Mouse (Mus musculus) Muller cell, postnatal 12 days (primary cell): ENCODE results near the gene Poglut1.

Experiments used
- DNase-seq: peaks from one replicate; pipeline ENCODE4 v3.0.0-alpha.2; 2015; ENCODE audit errors: inconsistent ontology term

Poglut1 gene

DNA sequence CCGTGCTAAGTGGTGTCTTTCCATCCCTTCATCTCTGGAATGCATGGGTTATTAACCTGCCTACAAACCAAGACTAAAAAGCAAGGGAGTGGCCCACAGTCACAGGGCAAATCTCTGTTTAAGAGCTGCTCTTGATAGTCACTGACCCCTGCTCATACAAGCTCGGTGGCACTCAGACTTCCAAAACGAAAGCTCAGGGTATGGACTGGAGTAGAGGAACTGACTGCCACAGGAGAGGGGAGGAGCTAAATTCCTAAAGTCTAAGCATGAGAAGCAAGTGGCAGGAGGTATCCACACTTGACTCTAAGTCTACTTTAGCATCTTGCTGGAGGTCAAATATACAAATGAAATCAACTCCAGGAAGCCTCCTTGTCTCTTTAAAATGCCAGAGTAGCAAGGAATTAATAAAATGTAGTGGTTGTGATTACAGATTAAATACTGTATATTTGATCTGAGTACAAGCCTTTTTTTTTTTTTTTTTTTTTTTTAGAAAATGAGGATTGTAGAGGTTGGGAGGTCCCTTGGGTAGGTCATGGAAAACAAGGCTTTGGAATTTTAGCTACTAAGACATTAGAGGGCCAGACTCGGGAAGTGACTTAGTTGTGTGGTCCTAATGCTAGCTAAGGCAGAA lies 74.3 kb downstream of the Poglut1 start:
- DNase-seq: peak; percentile 5
